Mouse (Mus musculus) spleen, adult 2 months (tissue): ENCODE measurements around the gene Zfand2a. TPM values are rescaled to one million over a fixed set of nuclear protein-coding genes. Genes with fewer than 3 reads are reported as not detected.

Source experiments
- DNase-seq, 2 experiments: peaks; one replicate each; pipeline versions ENCODE4 v3.0.0 to v3.0.0-alpha.2; 2012 to 2021; ENCODE audit warnings: low spot score in 2 of 2, low read depth in 1 of 2
- H3K27ac ChIP-seq: fragments of 200-500 bp; 2 replicates; pipeline ENCODE4 v1.5.1; 2012; ENCODE audit warnings: low read length, inconsistent platforms; ENCODE audit not compliant: insufficient read depth
- H3K27me3 ChIP-seq: fragments of 200-500 bp; 2 replicates; pipeline ENCODE4 v1.6.1; 2012; ENCODE audit warnings: mild to moderate bottlenecking, moderate library complexity, low read length, inconsistent platforms; ENCODE audit not compliant: control insufficient read depth, insufficient read depth
- H3K36me3 ChIP-seq: fragments of 200-500 bp; 2 replicates; pipeline ENCODE4 v1.6.1; 2012; ENCODE audit warnings: mild to moderate bottlenecking, low read length, inconsistent platforms; ENCODE audit not compliant: control insufficient read depth, insufficient read depth
- H3K4me1 ChIP-seq: fragments of 200-500 bp; 2 replicates; pipeline ENCODE4 v1.6.1; 2011; ENCODE audit warnings: inconsistent platforms; ENCODE audit not compliant: control insufficient read depth, insufficient read depth, insufficient read length
- H3K4me3 ChIP-seq: fragments of 200-500 bp; 2 replicates; pipeline ENCODE4 v1.5.1; 2011; ENCODE audit warnings: mild to moderate bottlenecking, inconsistent platforms; ENCODE audit not compliant: insufficient read depth, insufficient read length; ENCODE audit errors: extremely low read depth
- CTCF ChIP-seq: fragments of 200-500 bp; IDR thresholded peaks from 2 replicates; pipeline ENCODE4 v1.5.1; 2011; ENCODE audit warnings: mild to moderate bottlenecking, inconsistent platforms; ENCODE audit not compliant: insufficient read depth, insufficient read length, insufficient replicate concordance; ENCODE audit errors: extremely low read depth
- POLR2A ChIP-seq: fragments of 200-500 bp; IDR thresholded peaks from 2 replicates; pipeline ENCODE4 v1.6.1; 2011; ENCODE audit warnings: low read depth, low read length, inconsistent platforms
- WGBS: fragments of 180-500 bp; shearing (Covaris S2); methylation state at CpG from one replicate; pipeline ENCODE4 v1.1.7; 2018; 5-methylcytosine and 5-hydroxymethylcytosine counted together
- polyA plus RNA-seq: library from polyadenylated mRNA; depleted of rRNA; stranded (reverse); fragments of >200 nt; gene quantifications from 2 replicates; pipeline ENCODE4 v1.2.3, GENCODE M21; 2012; rRNA removed

Zfand2a gene
- polyA plus RNA-seq, 1 experiment: 7.5 TPM

- TF ChIP-seq POLR2A: no peak
- no peak for TF ChIP-seq CTCF
- WGBS: 82% methylated on average over 9 of the region's 9 CpGs
- Histone ChIP-seq H3K4me1 (no peaks in the 10 kb centered on the region), H3K27ac (no peak overlapping the region), H3K4me3 (no peak overlapping the region), H3K36me3 (no peaks in the 10 kb centered on the region), H3K27me3 (no peaks in the 10 kb centered on the region)
- no peak for DNase-seq
Observed at GRCm38 (mm10) chr5:139425198-139425597, 59.2 kb downstream of the Zfand2a start.

DNA sequence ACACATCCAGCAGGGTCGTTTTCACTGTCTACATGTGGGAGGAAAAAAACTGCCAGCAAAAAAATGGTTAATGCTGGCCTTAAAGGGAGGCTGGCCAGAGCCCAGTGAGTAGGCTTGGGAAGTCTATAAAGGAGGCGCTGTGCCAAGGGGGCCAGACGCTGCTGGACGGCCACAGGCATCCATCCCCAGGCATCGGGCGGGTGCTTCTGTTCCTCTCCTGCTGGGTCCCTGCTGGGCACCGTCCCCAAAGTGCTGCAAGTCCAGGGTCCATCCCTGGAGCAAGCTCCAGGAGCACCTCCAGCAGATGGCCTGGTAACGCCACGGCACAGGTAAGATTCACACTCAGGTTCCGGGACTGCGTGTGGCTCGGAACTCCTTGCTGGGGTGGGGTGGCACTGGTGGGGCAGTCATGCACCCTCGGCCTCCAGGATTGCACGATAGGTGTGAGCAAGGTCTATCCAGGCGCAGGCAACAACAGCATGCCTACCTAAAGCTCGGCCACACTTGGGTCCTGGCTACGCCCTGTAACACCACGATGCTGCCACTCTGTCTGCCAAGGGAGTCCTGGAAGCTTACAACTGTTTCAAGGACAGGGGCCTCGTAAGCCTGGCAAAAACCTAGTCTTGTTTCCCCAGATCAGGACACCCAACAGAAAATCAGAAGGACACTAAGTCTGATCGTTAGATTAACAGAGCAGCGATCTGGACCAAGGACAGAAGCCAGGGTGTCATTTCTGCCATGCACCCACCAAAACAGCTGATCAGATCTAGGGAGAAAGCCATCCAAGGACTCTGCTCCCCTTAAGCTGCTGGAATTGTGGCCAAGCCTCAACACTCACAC is 61.1 kb downstream of the Zfand2a start, which contains the start of gene Gper1:
Gper1 (plus strand) TSS at position 126 of the 840 bp plus-strand sequence.
- no peak within 1 kb of the TSS for H3K27ac ChIP-seq
- TF ChIP-seq POLR2A (no peak), CTCF (no peak)
- no peak for DNase-seq
- H3K4me1 ChIP-seq: no peaks in the 10 kb centered on the region
- no peak within 1 kb of the TSS for H3K4me3 ChIP-seq
- no peaks in the 10 kb centered on the region for H3K27me3 ChIP-seq
- no peaks in the 10 kb centered on the region for H3K36me3 ChIP-seq
- WGBS: 92% methylated on average over 21 of the region's 21 CpGs

Other genes with a start within 250 kb of the Zfand2a start
- 91.4 and 137 TPM in 2 replicates for gene Get4, start 232.2 kb downstream of the Zfand2a start, polyA plus RNA-seq
- gene Adap1, start 158.9 kb downstream of the Zfand2a start, polyA plus RNA-seq: 23.2 and 29.5 TPM in 2 replicates
- 27.2 and 36.2 TPM in 2 replicates for gene Cox19, start 133.1 kb downstream of the Zfand2a start, polyA plus RNA-seq
- not detected in 2 replicates for gene Cyp2w1, start 131.9 kb downstream of the Zfand2a start, polyA plus RNA-seq
- gene Gpr146, start 106.9 kb downstream of the Zfand2a start, polyA plus RNA-seq: 32.2 and 36.3 TPM in 2 replicates
- gene C130050O18Rik, start 79.3 kb downstream of the Zfand2a start, polyA plus RNA-seq: 8.1 and 11.9 TPM in 2 replicates
- 0.39 TPM in 2 replicates for gene Gper1, start 61.4 kb downstream of the Zfand2a start, polyA plus RNA-seq
- gene 3110082I17Rik, start 24.0 kb downstream of the Zfand2a start, polyA plus RNA-seq: 5.2 and 8.5 TPM in 2 replicates
- gene Uncx, start 58.9 kb upstream of the Zfand2a start, polyA plus RNA-seq: not detected in 2 replicates